Comparison of ENCODE assay signal across 9 mouse cellular contexts in genomic region chr3:102667796-102668195, GRCm38 (mm10).
"Had no signal": no experiment of that assay in that cellular context is flagged by ENCODE, and none has a peak within 500 bp of the region (broad histone marks: within the 10 kb centered on the region; RNA-seq: fewer than 3 reads in every experiment).

No protein-coding gene starts in this region.

- H3K36me3 ChIP-seq: limb, embryonic 13.5 days; midbrain, embryonic 13.5 days; neural tube, embryonic 15.5 days had no signal

- H3K27ac ChIP-seq: limb, embryonic 13.5 days; liver, embryonic 14.5 days; midbrain, embryonic 13.5 days; neural tube, embryonic 15.5 days; stomach, postnatal 0 days had no signal

- DNase-seq: kidney, postnatal 25 days; right cerebral cortex, adult 18-20 months; right cerebral cortex, postnatal 25 days; thymus, postnatal 4 days had no signal

- H3K4me2 ChIP-seq: limb, embryonic 13.5 days; midbrain, embryonic 13.5 days; neural tube, embryonic 15.5 days had no signal

- ATAC-seq: midbrain, embryonic 13.5 days had no signal

- H3K9me3 ChIP-seq: limb, embryonic 13.5 days; midbrain, embryonic 13.5 days; neural tube, embryonic 15.5 days had no signal

- H3K27me3 ChIP-seq: limb, embryonic 13.5 days; midbrain, embryonic 13.5 days; neural tube, embryonic 15.5 days had no signal

- H3K9ac ChIP-seq: limb, embryonic 13.5 days; liver, embryonic 14.5 days; midbrain, embryonic 13.5 days; neural tube, embryonic 15.5 days had no signal

- H3K4me3 ChIP-seq: limb, embryonic 13.5 days; midbrain, embryonic 13.5 days; neural tube, embryonic 15.5 days had no signal

- H3K4me1 ChIP-seq: midbrain, embryonic 13.5 days; neural tube, embryonic 15.5 days had no signal
